Mouse (Mus musculus): Measurements from ENCODE around the gene Alg2. TPM values are rescaled to one million over a fixed set of nuclear protein-coding genes. Genes with fewer than 3 reads are reported as not detected.

The Alg2 gene
- polyA plus RNA-seq, 1 experiment from 2014 or later: 103 TPM

GRCm38 (mm10) chr4:47497811-47498385, 23.8 kb upstream of the Alg2 start:
- H3K27ac ChIP-seq (ENCODE audit: low read depth, low read length): no peak overlapping the region
- no peaks in the 10 kb centered on the region for H3K4me1 ChIP-seq (replicated peaks; ENCODE audit: control insufficient read depth, insufficient read depth, low read length)
- no peak overlapping the region for H3K4me2 ChIP-seq (ENCODE audit: low read depth, low read length, severe bottlenecking)
- H3K36me3 ChIP-seq (ENCODE audit: control insufficient read depth, insufficient read depth, low read length): no peaks in the 10 kb centered on the region
- DNase-seq (ENCODE audit: low spot score) (no peak), ATAC-seq (replicated peaks; ENCODE audit: low FRiP score) (no peak)
- 73% methylated on average over 7 of the region's 7 CpGs for WGBS
- no peak overlapping the region for H3K4me3 ChIP-seq (ENCODE audit: low read depth, low read length)
- no peaks in the 10 kb centered on the region for H3K27me3 ChIP-seq (ENCODE audit: control insufficient read depth, insufficient read depth, low read length)
- H3K9ac ChIP-seq (ENCODE audit: low read length): no peak overlapping the region
- H3K9me3 ChIP-seq (ENCODE audit: control insufficient read depth, low read length): no peaks in the 10 kb centered on the region

- no peak for ATAC-seq (replicated peaks; ENCODE audit: low FRiP score)
- Histone ChIP-seq H3K4me3 (ENCODE audit: low read depth, low read length) (no peak overlapping the region), H3K4me1 (replicated peaks; ENCODE audit: control insufficient read depth, insufficient read depth, low read length) (peaks cover 4% of the 10 kb centered on the region; the same call in 1 of the 2 replicates), H3K4me2 (ENCODE audit: low read depth, low read length, severe bottlenecking) (no peak overlapping the region), H3K27me3 (ENCODE audit: control insufficient read depth, insufficient read depth, low read length) (no peaks in the 10 kb centered on the region), H3K27ac (ENCODE audit: low read depth, low read length) (no peak overlapping the region), H3K9ac (ENCODE audit: low read length) (no peak overlapping the region), H3K36me3 (ENCODE audit: control insufficient read depth, insufficient read depth, low read length) (no peaks in the 10 kb centered on the region), H3K9me3 (ENCODE audit: control insufficient read depth, low read length) (no peaks in the 10 kb centered on the region)
- 88% methylated on average over 2 of the region's 2 CpGs for WGBS
- DNase-seq (ENCODE audit: low spot score): no peak
These were observed 20.6 kb upstream of the Alg2 start for GRCm38 (mm10) chr4:47494686-47495085.

- ATAC-seq (replicated peaks; ENCODE audit: low FRiP score) (no peak), DNase-seq (ENCODE audit: low spot score) (no peak)
- Histone ChIP-seq H3K4me2 (ENCODE audit: low read depth, low read length, severe bottlenecking) (no peak overlapping the region), H3K4me1 (replicated peaks; ENCODE audit: control insufficient read depth, insufficient read depth, low read length) (peaks cover 4% of the 10 kb centered on the region; the same call in 1 of the 2 replicates), H3K27me3 (ENCODE audit: control insufficient read depth, insufficient read depth, low read length) (no peaks in the 10 kb centered on the region), H3K9ac (ENCODE audit: low read length) (no peak overlapping the region), H3K9me3 (ENCODE audit: control insufficient read depth, low read length) (no peaks in the 10 kb centered on the region), H3K36me3 (ENCODE audit: control insufficient read depth, insufficient read depth, low read length) (no peaks in the 10 kb centered on the region), H3K4me3 (ENCODE audit: low read depth, low read length) (no peak overlapping the region), H3K27ac (ENCODE audit: low read depth, low read length) (no peak overlapping the region)
- WGBS: 74% methylated on average over 1 of the region's 1 CpGs
These were observed 20.0 kb upstream of the Alg2 start for GRCm38 (mm10) chr4:47494137-47494536.

- H3K4me1 ChIP-seq (replicated peaks; ENCODE audit: control insufficient read depth, insufficient read depth, low read length): peaks cover 4% of the 10 kb centered on the region; the same call in 1 of the 2 replicates
- DNase-seq (ENCODE audit: low spot score): no peak
These were observed 19.3 kb upstream of the Alg2 start for GRCm38 (mm10) chr4:47493456-47493855.

GRCm38 (mm10) chr4:47492311-47493086, 18.4 kb upstream of the Alg2 start:
- Histone ChIP-seq H3K9ac (ENCODE audit: low read length) (no peak overlapping the region), H3K9me3 (ENCODE audit: control insufficient read depth, low read length) (no peaks in the 10 kb centered on the region), H3K4me2 (ENCODE audit: low read depth, low read length, severe bottlenecking) (no peak overlapping the region), H3K4me3 (ENCODE audit: low read depth, low read length) (no peak overlapping the region), H3K27me3 (ENCODE audit: control insufficient read depth, insufficient read depth, low read length) (no peaks in the 10 kb centered on the region), H3K27ac (ENCODE audit: low read depth, low read length) (no peak overlapping the region), H3K36me3 (ENCODE audit: control insufficient read depth, insufficient read depth, low read length) (no peaks in the 10 kb centered on the region), H3K4me1 (replicated peaks; ENCODE audit: control insufficient read depth, insufficient read depth, low read length) (peaks cover 4% of the 10 kb centered on the region; the same call in 1 of the 2 replicates)
- WGBS: 64% methylated on average over 12 of the region's 12 CpGs
- DNase-seq (ENCODE audit: low spot score) (no peak), ATAC-seq (replicated peaks; ENCODE audit: low FRiP score) (no peak)

More at GRCm38 (mm10) chr4:47493456-47493855, 19.3 kb upstream of the Alg2 start:
- ATAC-seq (replicated peaks; ENCODE audit: low FRiP score): no peak
- H3K9ac ChIP-seq (ENCODE audit: low read length): no peak overlapping the region
- no peak overlapping the region for H3K4me3 ChIP-seq (ENCODE audit: low read depth, low read length)
- H3K27ac ChIP-seq (ENCODE audit: low read depth, low read length): no peak overlapping the region
- H3K4me2 ChIP-seq (ENCODE audit: low read depth, low read length, severe bottlenecking): no peak overlapping the region
- no peaks in the 10 kb centered on the region for H3K27me3 ChIP-seq (ENCODE audit: control insufficient read depth, insufficient read depth, low read length)
- WGBS: 88% methylated on average over 8 of the region's 8 CpGs
- no peaks in the 10 kb centered on the region for H3K36me3 ChIP-seq (ENCODE audit: control insufficient read depth, insufficient read depth, low read length)
- H3K9me3 ChIP-seq (ENCODE audit: control insufficient read depth, low read length): no peaks in the 10 kb centered on the region

- Histone ChIP-seq H3K36me3 (ENCODE audit: control insufficient read depth, insufficient read depth, low read length) (no peaks in the 10 kb centered on the region), H3K27me3 (ENCODE audit: control insufficient read depth, insufficient read depth, low read length) (no peaks in the 10 kb centered on the region), H3K27ac (ENCODE audit: low read depth, low read length) (no peak overlapping the region), H3K4me3 (ENCODE audit: low read depth, low read length) (no peak overlapping the region), H3K4me2 (ENCODE audit: low read depth, low read length, severe bottlenecking) (no peak overlapping the region), H3K9me3 (ENCODE audit: control insufficient read depth, low read length) (no peaks in the 10 kb centered on the region), H3K9ac (ENCODE audit: low read length) (no peak overlapping the region; the same call in 1 of the 2 replicates), H3K4me1 (replicated peaks; ENCODE audit: control insufficient read depth, insufficient read depth, low read length) (peaks cover 4% of the 10 kb centered on the region; the same call in 1 of the 2 replicates)
- WGBS: 88% methylated on average over 6 of the region's 6 CpGs
- no peak for ATAC-seq (replicated peaks; ENCODE audit: low FRiP score)
- DNase-seq (ENCODE audit: low spot score): no peak
These were observed 17.1 kb upstream of the Alg2 start for GRCm38 (mm10) chr4:47491243-47491642.

- Histone ChIP-seq H3K36me3 (ENCODE audit: control insufficient read depth, insufficient read depth, low read length) (no peaks in the 10 kb centered on the region; the same call in none of the 2 replicates), H3K9ac (ENCODE audit: low read length) (no peak overlapping the region), H3K27ac (ENCODE audit: low read depth, low read length) (no peak overlapping the region), H3K27me3 (ENCODE audit: control insufficient read depth, insufficient read depth, low read length) (no peaks in the 10 kb centered on the region), H3K4me2 (ENCODE audit: low read depth, low read length, severe bottlenecking) (no peak overlapping the region), H3K4me1 (replicated peaks; ENCODE audit: control insufficient read depth, insufficient read depth, low read length) (no peaks in the 10 kb centered on the region), H3K9me3 (ENCODE audit: control insufficient read depth, low read length) (no peaks in the 10 kb centered on the region), H3K4me3 (ENCODE audit: low read depth, low read length) (no peak overlapping the region)
- 94% methylated on average over 9 of the region's 9 CpGs for WGBS
- DNase-seq (ENCODE audit: low spot score) (peak; percentile 6), ATAC-seq (replicated peaks; ENCODE audit: low FRiP score) (no peak)
These were observed 6.4 kb upstream of the Alg2 start for GRCm38 (mm10) chr4:47480576-47480975.

- no peaks in the 10 kb centered on the region for H3K27me3 ChIP-seq (ENCODE audit: control insufficient read depth, insufficient read depth, low read length)
- H3K36me3 ChIP-seq (ENCODE audit: control insufficient read depth, insufficient read depth, low read length): no peaks in the 10 kb centered on the region; the same call in none of the 2 replicates
- no peaks in the 10 kb centered on the region for H3K9me3 ChIP-seq (ENCODE audit: control insufficient read depth, low read length)
- H3K9ac ChIP-seq (ENCODE audit: low read length): no peak overlapping the region
- no peak for ATAC-seq (replicated peaks; ENCODE audit: low FRiP score)
- 0 out of 2 replicates have a peak, but pooled peaks cover 3% of the 10 kb centered on the region for H3K4me1 ChIP-seq (replicated peaks; ENCODE audit: control insufficient read depth, insufficient read depth, low read length)
- WGBS: 95% methylated on average over 13 of the region's 13 CpGs
- DNase-seq (ENCODE audit: low spot score): no peak
- no peak overlapping the region for H3K4me2 ChIP-seq (ENCODE audit: low read depth, low read length, severe bottlenecking)
- no peak overlapping the region for H3K27ac ChIP-seq (ENCODE audit: low read depth, low read length)
- H3K4me3 ChIP-seq (ENCODE audit: low read depth, low read length): no peak overlapping the region
These were observed 6.0 kb upstream of the Alg2 start for GRCm38 (mm10) chr4:47480095-47480494.
